Mouse (Mus musculus) myocyte (in vitro differentiated cells): ENCODE results near the gene Abcc1.

Source experiments
- E2F4 ChIP-seq: IDR thresholded peaks from one replicate; pipeline ENCODE4 v1.6.1; 2011; ENCODE audit warnings: mild to moderate bottlenecking, control low read depth, moderate library complexity; ENCODE audit not compliant: insufficient read depth
- POLR2A ChIP-seq: IDR thresholded peaks from one replicate; pipeline ENCODE4 v1.6.1; 2011; ENCODE audit warnings: low read depth, mild to moderate bottlenecking, control low read depth, moderate library complexity; ENCODE audit not compliant: insufficient read length
- USF1 ChIP-seq: IDR thresholded peaks from one replicate; pipeline ENCODE4 v1.6.1; 2011; ENCODE audit warnings: low read depth, mild to moderate bottlenecking, control low read depth, moderate library complexity

- TF ChIP-seq POLR2A = no peak
- TF ChIP-seq E2F4 = no peak
- TF ChIP-seq USF1 = no peak
These were observed 112.3 kb downstream of the Abcc1 start for GRCm38 (mm10) chr16:14473686-14474085.
